Mouse (Mus musculus) inflammation-experienced regulatory T-cells, adult 6 months (primary cell): ENCODE measurements at regions not wholly inside any gene's neighbourhood (a gene's known extent, or its start where the extent isn't known, plus 50 kb on each side); places are given as distances from the start of the nearest gene placed in this dataset.

ENCODE experiments used
- ATAC-seq: one replicate; pipeline ENCODE4 v1.8.0; 2017

- ATAC-seq: no peak
Observed at GRCm38 (mm10) chr2:51236852-51237251, 87.9 kb upstream of the Rnd3 start.

- ATAC-seq: no peak
Observed at GRCm38 (mm10) chr2:51234427-51234826, 85.5 kb upstream of the Rnd3 start.

GRCm38 (mm10) chr2:51222851-51223250 lies 73.9 kb upstream of the Rnd3 start:
- ATAC-seq: no peak

- no peak for ATAC-seq
Observed at GRCm38 (mm10) chr2:51219714-51220113, 70.8 kb upstream of the Rnd3 start.

- no peak for ATAC-seq
Observed at GRCm38 (mm10) chr2:51207150-51208022, 58.5 kb upstream of the Rnd3 start.

GRCm38 (mm10) chr2:51206332-51206731 lies 57.4 kb upstream of the Rnd3 start:
- ATAC-seq: no peak
